Mouse (Mus musculus): ENCODE results near the gene Aph1a. TPM values are rescaled to one million over a fixed set of nuclear protein-coding genes. Genes with fewer than 3 reads are reported as not detected.

Gene Aph1a
- total and polyA plus RNA-seq, 3 experiments = 110 to 170 TPM; not detected in 1

DNA sequence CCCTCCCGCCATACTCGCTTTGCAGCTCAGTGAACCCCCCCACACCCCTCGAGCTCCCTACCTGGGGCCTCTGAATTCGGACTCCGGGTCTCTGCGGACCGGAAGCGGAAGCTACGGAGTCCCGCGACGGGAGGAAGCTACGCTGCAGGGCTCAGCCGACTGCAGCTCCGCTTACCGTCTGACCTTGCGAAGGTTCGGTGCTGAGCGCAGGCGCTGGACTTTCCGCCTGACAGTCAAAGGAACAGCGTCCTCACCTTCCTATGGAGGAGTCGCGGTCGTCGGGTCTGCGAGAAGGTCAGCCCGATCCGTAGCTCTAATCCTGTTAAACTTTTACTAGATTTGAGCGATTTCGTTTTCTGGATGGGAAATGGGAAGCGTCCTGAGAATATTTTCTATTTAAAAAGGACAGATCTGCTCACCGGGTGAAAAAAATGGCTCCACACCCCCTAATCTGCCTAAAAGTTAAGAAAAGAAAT lies 22.3 kb upstream of the Aph1a start, which contains the start of gene Mrps21 (continued):
- TF ChIP-seq CHD1 (IDR thresholded peaks at IDR 0.05; ENCODE audit: low read depth, low read length) (peak; percentile 87), POLR2A (IDR thresholded peaks at IDR 0.05; ENCODE audit: control insufficient read depth in 1 of 2, insufficient read depth in 1 of 2, low read depth in 1 of 2, low read length in 2 of 2, poor library complexity in 1 of 2) (peak; percentile 99 to 100), TBP (IDR thresholded peaks at IDR 0.05; ENCODE audit: low read depth, low read length) (peak; percentile 92), TAL1 (IDR thresholded peaks at IDR 0.05; ENCODE audit: low read length) (no peak)

DNA sequence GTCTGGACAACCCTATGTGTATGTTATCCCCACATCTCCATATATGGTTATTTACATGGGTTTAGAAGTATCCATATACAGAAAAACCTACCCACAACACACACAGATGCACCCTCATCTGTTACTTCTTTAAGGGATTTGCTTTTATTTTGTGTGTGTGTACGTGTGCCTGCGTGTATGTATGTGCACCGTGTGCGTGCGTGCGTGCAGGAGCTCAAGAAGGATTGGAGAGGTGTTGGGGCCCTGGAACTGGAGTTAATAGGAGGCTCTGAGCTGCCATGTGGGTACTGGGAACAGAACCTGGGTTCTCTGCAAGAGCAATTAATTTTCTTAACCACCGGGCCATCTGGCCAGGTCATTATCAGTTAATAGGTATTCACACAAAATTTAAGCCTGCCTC lies 21.7 kb upstream of the Aph1a start:
- H3K27me3 ChIP-seq (ENCODE audit: control insufficient read depth in 1 of 2, insufficient read depth in 2 of 2, low read length in 2 of 2) = no peaks in the 10 kb centered on the region
- peaks cover 3 to 17% of the 10 kb centered on the region in 2 experiments for H3K36me3 ChIP-seq (ENCODE audit: control insufficient read depth in 1 of 2, insufficient read depth in 2 of 2, low read length in 2 of 2)
- H3K79me2 ChIP-seq (ENCODE audit: control insufficient read depth, insufficient read depth, low read length, poor library complexity) = peaks cover 37% of the 10 kb centered on the region
- H3K27ac ChIP-seq (ENCODE audit: control insufficient read depth, low read depth, low read length) = peak overlapping the region; percentile 57; the same call in 1 of the 2 replicates
- TF ChIP-seq POLR2AphosphoS2 (IDR thresholded peaks at IDR 0.05; ENCODE audit: low read length) = no peak
- 0 out of 2 replicates have a peak, but pooled peaks have one; percentile 4 for TF ChIP-seq GATA1 (IDR thresholded peaks at IDR 0.05; ENCODE audit: low read depth, low read length)
- TF ChIP-seq JUND (IDR thresholded peaks at IDR 0.05; ENCODE audit: low read depth, low read length) = no peak
- peak; percentile 73 for TF ChIP-seq MXI1 (IDR thresholded peaks at IDR 0.05; ENCODE audit: low read depth, low read length)
- DNase-seq (ENCODE audit: low read depth, low spot score) = peak; percentile 87
- H3K9me3 ChIP-seq (replicated peaks; ENCODE audit: insufficient read depth, low read length) = no peaks in the 10 kb centered on the region
- H3K4me3 ChIP-seq (ENCODE audit: control insufficient read depth in 1 of 2, insufficient read depth in 1 of 2, low read depth in 2 of 2, low read length in 2 of 2) = peak overlapping the region; percentile 75 to 80
- peaks cover 4 to 8% of the 10 kb centered on the region in 2 experiments for H3K4me1 ChIP-seq (ENCODE audit: control insufficient read depth in 1 of 2, insufficient read depth in 2 of 2, low read length in 2 of 2)
- H3K9ac ChIP-seq (ENCODE audit: control insufficient read depth, low read depth, low read length, poor library complexity, severe bottlenecking) = peak overlapping the region; percentile 83

DNA sequence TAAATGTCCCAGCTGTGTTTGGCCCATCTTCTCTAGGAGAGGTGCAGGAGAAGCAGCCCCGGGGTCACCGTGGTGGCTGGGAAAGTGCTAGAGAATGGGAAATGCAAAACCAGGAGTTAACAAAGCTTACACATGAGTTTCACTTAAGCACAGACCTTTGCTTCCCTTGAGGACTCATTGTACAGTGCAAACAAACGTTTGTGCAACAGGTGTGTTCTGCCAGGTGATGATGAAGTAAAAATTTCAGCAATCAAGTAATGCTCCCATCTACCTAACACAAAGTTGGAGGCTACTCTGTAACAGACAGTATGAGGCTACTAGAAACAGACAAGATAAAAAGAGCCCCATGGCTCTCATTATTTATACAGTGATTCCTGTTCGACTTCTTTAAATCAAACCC lies 14.7 kb upstream of the Aph1a start:
- no peak overlapping the region for H3K4me3 ChIP-seq (ENCODE audit: control insufficient read depth in 1 of 2, insufficient read depth in 1 of 2, low read depth in 2 of 2, low read length in 2 of 2)

DNA sequence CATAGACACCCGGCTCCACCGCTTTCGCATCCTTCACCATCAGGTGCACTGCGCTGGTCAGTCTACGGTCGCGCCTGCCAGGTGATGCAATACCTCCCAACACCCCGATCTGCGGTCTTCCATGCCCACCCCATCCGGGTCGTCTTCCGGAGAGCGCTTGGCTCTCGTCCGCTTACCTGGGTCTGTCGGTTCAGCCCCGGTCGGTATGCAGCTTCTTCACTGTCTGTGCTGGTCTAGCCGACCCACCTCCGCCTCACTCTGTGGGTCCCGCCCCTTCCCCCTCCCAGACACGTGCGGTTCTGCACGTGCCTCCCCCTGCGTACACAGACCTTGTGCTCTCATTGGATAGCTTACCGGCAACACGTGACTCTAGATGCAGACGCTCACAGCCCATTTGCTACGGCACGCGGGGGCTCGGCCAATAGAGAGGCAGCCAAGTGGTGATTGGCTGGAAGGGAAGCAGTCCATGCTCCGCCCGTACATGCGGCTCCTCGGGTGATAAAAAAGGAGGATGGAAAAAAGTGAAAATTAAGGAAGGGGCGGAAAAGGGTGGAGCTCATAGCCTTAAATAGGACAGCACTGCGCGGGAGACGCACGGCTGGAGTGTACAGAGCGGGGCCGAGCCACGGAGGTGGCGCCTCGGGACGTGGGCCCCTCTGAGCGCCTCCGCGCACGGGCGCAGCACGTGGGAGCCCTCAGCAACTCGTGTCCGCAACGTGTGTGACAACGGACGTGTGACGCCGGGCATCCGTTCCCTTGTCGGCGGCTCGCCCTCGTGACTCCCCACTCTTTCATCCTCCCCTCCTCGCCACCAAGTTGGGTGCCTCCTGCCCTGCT lies 11.6 kb upstream of the Aph1a start, which contains the start of gene Ciart:
TSS of gene Ciart (minus strand) at position 273 of the 837 bp plus-strand sequence.
- H3K27ac ChIP-seq (ENCODE audit: control insufficient read depth, low read depth, low read length) = peak within 1 kb of the TSS; percentile 53
- H3K9ac ChIP-seq (ENCODE audit: control insufficient read depth, low read depth, low read length, poor library complexity, severe bottlenecking) = peak within 1 kb of the TSS; percentile 77
- H3K4me1 ChIP-seq (ENCODE audit: control insufficient read depth in 1 of 2, insufficient read depth in 2 of 2, low read length in 2 of 2) = peaks cover 5 to 13% of the 10 kb centered on the region in 2 experiments; a peak in 3 of 4 replicates
- peaks cover 0 to 2% of the 10 kb centered on the region in 2 experiments; a peak in 2 of 4 replicates for H3K36me3 ChIP-seq (ENCODE audit: control insufficient read depth in 1 of 2, insufficient read depth in 2 of 2, low read length in 2 of 2)
- H3K27me3 ChIP-seq (ENCODE audit: control insufficient read depth in 1 of 2, insufficient read depth in 2 of 2, low read length in 2 of 2) = no peaks in the 10 kb centered on the region
- H3K4me3 ChIP-seq (ENCODE audit: control insufficient read depth in 1 of 2, insufficient read depth in 1 of 2, low read depth in 2 of 2, low read length in 2 of 2) = peak within 1 kb of the TSS; percentile 56 to 78
- H3K9me3 ChIP-seq (replicated peaks; ENCODE audit: insufficient read depth, low read length) = no peaks in the 10 kb centered on the region
- peak; percentile 100 for DNase-seq (ENCODE audit: low read depth, low spot score)
- H3K79me2 ChIP-seq (ENCODE audit: control insufficient read depth, insufficient read depth, low read length, poor library complexity) = no peaks in the 10 kb centered on the region; the same call in none of the 2 replicates
- TF ChIP-seq MYC (IDR thresholded peaks at IDR 0.05; ENCODE audit: low read depth, low read length) = peak; percentile 99
- TF ChIP-seq RCOR1 (IDR thresholded peaks at IDR 0.05; ENCODE audit: low read depth, low read length) = no peak
- TF ChIP-seq ZNF384 (IDR thresholded peaks at IDR 0.05; ENCODE audit: low read depth, low read length) = peak; percentile 70
- peak; percentile 96 for TF ChIP-seq POLR2AphosphoS5 (IDR thresholded peaks at IDR 0.05; ENCODE audit: borderline replicate concordance, low read depth, low read length)
- TF ChIP-seq ZC3H11A (IDR thresholded peaks at IDR 0.05; ENCODE audit: low read depth, low read length) = 0 out of 2 replicates have a peak, but pooled peaks have one; percentile 3
- no peak for TF ChIP-seq ZMIZ1 (IDR thresholded peaks at IDR 0.05; ENCODE audit: low read depth, low read length)
- TF ChIP-seq USF1 (IDR thresholded peaks at IDR 0.05; ENCODE audit: low read depth, low read length) = peak; percentile 99
- peak; percentile 100 for TF ChIP-seq BHLHE40 (IDR thresholded peaks at IDR 0.05; ENCODE audit: borderline replicate concordance, low read depth, low read length)
- no peak; the same call in 1 of the 2 replicates for TF ChIP-seq RAD21 (IDR thresholded peaks at IDR 0.05; ENCODE audit: low read depth, low read length)
- TF ChIP-seq TBP (IDR thresholded peaks at IDR 0.05; ENCODE audit: low read depth, low read length) = peak; percentile 97
- TF ChIP-seq HCFC1 (IDR thresholded peaks at IDR 0.05; ENCODE audit: low read depth, low read length) = peak; percentile 83
- 0 out of 2 replicates have a peak, but pooled peaks have one; percentile 13 for TF ChIP-seq MEF2A (IDR thresholded peaks at IDR 0.05; ENCODE audit: extremely low read depth, insufficient replicate concordance, low read depth, low read length, poor library complexity, severe bottlenecking)
- peak; percentile 73 for TF ChIP-seq ETS1 (IDR thresholded peaks at IDR 0.05; ENCODE audit: low read depth, low read length)

More for the DNA sequence above, 14.7 kb upstream of the Aph1a start:
- no peak for DNase-seq (ENCODE audit: low read depth, low spot score)
- no peak for TF ChIP-seq HCFC1 (IDR thresholded peaks at IDR 0.05; ENCODE audit: low read depth, low read length)
- Histone ChIP-seq H3K27me3 (ENCODE audit: control insufficient read depth in 1 of 2, insufficient read depth in 2 of 2, low read length in 2 of 2) (no peaks in the 10 kb centered on the region), H3K36me3 (ENCODE audit: control insufficient read depth in 1 of 2, insufficient read depth in 2 of 2, low read length in 2 of 2) (peaks cover 0 to 2% of the 10 kb centered on the region in 2 experiments; a peak in 2 of 4 replicates), H3K9me3 (replicated peaks; ENCODE audit: insufficient read depth, low read length) (no peaks in the 10 kb centered on the region), H3K4me1 (ENCODE audit: control insufficient read depth in 1 of 2, insufficient read depth in 2 of 2, low read length in 2 of 2) (peaks cover 5 to 13% of the 10 kb centered on the region in 2 experiments), H3K27ac (ENCODE audit: control insufficient read depth, low read depth, low read length) (no peak overlapping the region), H3K79me2 (ENCODE audit: control insufficient read depth, insufficient read depth, low read length, poor library complexity) (peaks cover 6% of the 10 kb centered on the region), H3K9ac (ENCODE audit: control insufficient read depth, low read depth, low read length, poor library complexity, severe bottlenecking) (no peak overlapping the region)
